Mouse (Mus musculus): ENCODE measurements at regions not wholly inside any gene's neighbourhood (a gene's known extent, or its start where the extent isn't known, plus 50 kb on each side); places are given as distances from the start of the nearest gene placed in this dataset.
"Not testable (repeated sequence)": the region's sequence is repeated elsewhere in the genome, so short reads cannot be mapped to it uniquely, and the experiment has no call there.

DNA sequence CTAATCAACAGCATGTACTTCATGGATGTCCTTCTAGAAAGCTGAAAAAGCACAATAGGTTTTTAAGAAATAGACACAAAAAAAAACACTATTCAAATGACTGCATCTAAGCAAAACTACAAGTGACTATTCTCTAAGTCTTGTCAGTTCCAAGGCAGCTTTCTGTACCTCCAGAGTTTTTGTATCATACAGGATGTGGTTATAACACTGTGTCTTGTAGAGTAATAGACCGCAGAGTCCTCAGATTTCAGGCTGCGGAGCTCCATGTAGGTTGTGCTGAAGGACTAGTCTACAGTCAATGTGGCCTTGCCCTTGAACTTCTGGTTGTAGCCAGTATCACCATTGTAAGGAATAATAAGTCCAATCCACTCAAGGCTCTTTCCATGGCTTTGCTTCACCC lies 1137.7 kb upstream of the Zfp386 start:
- in situ Hi-C loops (cut with MboI, MseI) = loop anchor here (10.0 kb wide), 1 partner anchor 65 kb away; no protein-coding TSS in a partner anchor

DNA sequence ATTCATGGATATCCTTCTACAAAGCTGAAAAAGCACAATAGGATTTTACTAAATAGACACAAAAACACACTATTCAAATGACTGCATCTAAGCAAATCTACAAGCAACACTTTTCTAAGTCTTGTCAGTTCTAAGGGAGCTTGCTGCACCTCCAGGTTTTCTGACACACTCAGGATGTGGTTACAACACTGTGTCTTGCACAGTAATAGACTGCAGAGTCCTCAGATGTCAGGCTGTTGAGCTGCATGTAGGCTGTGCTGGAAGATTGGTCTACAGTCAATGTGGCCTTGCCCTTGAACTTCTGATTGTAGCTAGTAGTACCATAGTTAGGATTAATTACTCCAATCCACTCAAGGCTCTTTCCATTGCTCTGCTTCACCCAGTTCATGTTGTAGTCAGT lies 1133.1 kb upstream of the Zfp386 start:
- in situ Hi-C loops (cut with MboI, MseI) = not testable (repeated sequence)

- in situ Hi-C loops (cut with MboI, MseI) = no loop called here
These were observed 1119.8 kb upstream of the Zfp386 start for GRCm38 (mm10) chr12:114927691-114928090.

DNA sequence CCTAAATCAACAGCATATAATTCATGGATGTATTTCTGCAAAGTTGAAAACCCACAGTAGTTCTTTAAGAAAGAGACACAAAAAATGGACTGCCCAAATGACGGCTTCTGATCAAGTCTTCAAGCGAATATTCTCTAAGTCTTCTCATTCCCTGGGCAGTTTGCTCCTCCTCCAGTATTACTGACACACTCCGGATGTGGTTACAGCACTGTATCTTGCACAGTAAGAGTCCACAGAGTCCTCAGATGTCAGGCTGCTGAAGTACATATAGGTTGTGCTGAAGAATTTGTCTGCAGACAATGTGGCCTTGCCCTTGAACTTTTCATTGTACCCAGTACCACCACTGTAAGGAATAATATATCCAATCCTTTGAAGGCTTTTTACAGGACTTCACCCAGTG lies 1115.4 kb upstream of the Zfp386 start:
- in situ Hi-C loops (cut with MboI, MseI) = no loop called here

DNA sequence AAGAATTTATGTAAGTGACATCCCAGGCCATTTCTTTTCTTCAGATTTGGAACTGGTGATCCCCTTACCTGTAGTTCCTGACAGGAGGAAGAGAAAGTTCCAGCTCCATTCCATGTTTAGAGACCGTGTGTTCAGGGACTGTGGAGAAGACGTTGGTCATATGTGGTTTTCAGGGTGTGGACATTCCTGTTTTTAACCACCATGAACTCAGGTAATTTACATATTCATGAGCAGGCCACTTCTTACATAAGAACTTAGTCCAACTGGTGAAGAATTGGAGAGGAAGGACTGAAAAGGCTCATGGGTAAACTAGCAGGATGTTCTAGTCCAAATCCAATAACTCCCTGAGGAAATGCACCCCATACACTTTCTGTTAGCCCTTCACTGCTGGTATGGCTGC lies 1114.9 kb upstream of the Zfp386 start:
- in situ Hi-C loops (cut with MboI, MseI) = no loop called here

DNA sequence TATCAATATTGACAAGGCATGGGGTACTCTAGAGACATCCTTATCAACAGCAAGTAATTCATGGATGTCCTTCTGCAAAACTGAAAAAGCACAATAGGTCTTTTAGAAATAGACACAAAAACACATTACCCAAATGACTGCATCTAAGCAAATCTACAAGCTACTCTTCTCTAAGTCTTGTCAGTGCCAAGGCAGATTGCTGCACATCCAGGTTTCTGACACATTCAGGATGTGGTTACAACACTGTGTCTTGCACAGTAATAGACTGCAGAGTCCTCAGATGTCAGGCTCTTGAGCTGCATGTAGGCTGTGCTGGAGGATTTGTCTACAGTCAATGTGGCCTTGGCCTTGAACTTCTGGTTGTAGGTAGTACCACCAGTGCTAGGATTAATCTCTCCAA lies 1110.7 kb upstream of the Zfp386 start:
- in situ Hi-C loops (cut with MboI, MseI) = not testable (repeated sequence)

- in situ Hi-C loops (cut with MboI, MseI) = no loop called here
These were observed 1107.9 kb upstream of the Zfp386 start for GRCm38 (mm10) chr12:114939576-114939975.

GRCm38 (mm10) chr12:114962105-114962504 lies 1085.4 kb upstream of the Zfp386 start:
- in situ Hi-C loops (cut with MboI, MseI) = no loop called here

GRCm38 (mm10) chr12:114964251-114964650 lies 1083.3 kb upstream of the Zfp386 start:
- in situ Hi-C loops (cut with MboI, MseI) = not testable (repeated sequence)

DNA sequence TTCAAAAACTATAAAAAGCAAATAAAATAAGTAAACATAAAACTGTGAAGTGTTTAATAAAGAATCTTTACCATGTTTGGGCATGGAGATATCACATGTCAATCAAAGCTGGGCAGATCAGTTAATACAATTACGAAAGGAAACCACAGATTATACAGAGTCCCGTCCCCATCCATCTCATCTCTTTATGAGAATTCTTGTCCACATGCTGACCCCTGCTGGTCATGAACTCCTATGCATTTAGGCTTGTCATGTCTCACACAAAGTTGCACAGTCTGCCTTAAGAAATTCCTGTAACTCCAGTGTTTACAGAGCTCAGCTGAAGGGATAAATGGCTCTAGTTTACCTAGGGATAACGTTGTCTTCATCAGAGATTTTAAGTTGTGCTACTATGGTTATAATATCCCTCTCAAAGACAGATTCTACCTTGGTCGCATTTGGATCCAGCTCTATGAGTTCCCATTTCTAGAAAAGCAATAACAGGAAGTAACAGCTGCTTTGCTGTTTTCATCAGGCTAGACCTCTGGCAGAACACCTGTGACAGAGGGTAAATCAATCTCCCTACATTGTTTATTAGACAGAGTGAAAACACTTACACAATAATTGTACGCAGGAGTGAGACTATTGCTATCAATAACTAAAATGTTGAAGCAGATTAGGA lies 1065.9 kb upstream of the Zfp386 start:
- in situ Hi-C loops (cut with MboI, MseI) = no loop called here

DNA sequence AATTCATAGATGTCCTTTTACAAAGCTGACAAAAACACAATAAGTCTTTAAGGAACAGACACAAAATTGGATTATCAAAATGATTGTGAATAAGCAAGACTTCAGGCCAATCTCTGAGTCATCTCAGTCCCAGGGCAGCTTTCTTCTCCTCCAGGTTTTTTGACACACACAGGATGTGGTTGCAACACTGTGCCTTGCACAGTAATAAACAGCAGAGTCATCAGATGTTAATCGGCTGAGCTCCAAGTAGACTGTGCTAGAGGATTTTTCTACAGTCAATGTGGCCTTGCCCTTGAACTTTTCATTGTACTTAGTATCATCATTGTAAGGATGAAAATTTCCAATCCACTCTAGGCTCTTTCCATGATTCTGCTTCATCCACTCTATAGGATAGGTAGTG lies 1056.6 kb upstream of the Zfp386 start:
- in situ Hi-C loops (cut with MboI, MseI) = no loop called here

DNA sequence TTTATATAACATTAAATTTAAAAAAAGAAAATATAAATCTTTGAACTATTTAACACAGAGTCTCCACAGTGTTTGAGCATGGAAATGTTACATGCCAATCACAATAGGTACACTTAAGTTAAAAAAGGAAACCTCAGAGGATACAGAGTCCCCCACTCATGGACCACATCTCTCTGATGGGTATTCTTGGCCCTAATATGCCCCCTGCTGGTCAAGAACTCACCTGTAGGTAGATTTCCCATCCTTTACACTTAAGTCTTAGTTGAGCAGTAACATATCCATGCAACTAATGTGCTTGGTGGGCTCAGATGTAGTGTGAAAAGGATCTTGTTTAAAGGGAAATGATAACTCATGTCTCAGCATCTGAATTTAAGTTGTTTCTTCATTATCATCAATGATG lies 1050.7 kb upstream of the Zfp386 start:
- in situ Hi-C loops (cut with MboI, MseI) = no loop called here

GRCm38 (mm10) chr12:115003118-115003517 lies 1044.4 kb upstream of the Zfp386 start:
- in situ Hi-C loops (cut with MboI, MseI) = no loop called here

- in situ Hi-C loops (cut with MboI, MseI) = no loop called here
These were observed 1039.1 kb upstream of the Zfp386 start for GRCm38 (mm10) chr12:115008434-115008833.

DNA sequence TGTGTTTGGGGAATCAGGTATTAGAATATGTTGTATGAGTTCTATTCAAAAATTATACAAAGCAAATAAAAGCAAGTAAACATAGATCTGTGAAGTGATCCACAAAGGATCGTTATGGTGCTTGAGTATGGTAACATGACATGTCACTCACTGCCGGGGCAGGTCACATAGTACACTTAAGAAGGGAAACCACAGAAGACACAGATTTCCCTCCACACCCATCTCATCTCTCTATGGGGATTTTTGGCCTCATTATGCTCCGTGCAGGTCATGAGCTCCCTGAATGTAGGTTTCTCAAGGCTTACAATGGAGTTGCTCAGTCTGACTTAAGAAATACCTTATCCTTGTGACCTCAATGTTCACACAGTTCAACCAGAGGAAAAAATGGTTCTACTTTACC lies 1034.8 kb upstream of the Zfp386 start:
- in situ Hi-C loops (cut with MboI, MseI) = no loop called here

DNA sequence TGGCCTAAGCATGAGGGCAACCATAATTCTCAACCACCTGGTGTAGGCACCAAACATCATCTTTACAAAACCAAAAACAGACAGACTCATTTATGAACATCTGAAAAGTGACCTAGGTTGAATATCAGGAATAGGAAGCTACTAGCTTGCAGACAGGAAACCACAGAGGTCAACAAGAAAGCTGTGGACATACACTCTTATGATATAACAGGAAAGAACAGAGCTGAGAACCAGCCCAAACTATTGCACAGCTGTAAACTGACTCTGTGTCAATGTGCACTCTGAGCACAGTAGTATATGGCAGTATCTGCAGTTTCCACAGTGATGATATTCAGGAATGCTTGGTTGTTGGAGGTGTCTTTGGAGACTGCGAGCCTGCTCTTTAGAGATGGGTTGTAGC lies 1023.8 kb upstream of the Zfp386 start:
- in situ Hi-C loops (cut with MboI, MseI) = no loop called here

GRCm38 (mm10) chr12:115034438-115035129 lies 1012.9 kb upstream of the Zfp386 start:
- in situ Hi-C loops (cut with MboI, MseI) = no loop called here

DNA sequence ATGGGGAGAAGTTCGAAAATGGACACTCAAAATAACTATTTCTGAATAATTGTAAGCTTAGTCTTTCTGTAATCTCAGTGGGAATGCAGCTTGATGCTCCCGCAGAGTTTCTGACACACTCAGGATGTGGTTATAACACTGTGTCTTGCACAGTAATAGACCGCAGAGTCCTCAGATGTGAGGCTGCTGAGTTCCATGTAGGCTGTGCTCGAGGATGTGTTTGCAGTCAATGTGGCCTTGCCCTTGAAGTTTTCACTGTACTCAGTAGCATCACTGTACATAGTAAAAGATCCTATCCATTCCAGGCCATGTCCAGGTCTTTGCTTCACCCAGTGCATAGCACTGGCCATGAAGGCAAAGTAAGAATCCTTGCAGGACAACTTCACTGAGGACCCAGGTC lies 992.4 kb upstream of the Zfp386 start:
- in situ Hi-C loops (cut with MboI, MseI) = no loop called here

DNA sequence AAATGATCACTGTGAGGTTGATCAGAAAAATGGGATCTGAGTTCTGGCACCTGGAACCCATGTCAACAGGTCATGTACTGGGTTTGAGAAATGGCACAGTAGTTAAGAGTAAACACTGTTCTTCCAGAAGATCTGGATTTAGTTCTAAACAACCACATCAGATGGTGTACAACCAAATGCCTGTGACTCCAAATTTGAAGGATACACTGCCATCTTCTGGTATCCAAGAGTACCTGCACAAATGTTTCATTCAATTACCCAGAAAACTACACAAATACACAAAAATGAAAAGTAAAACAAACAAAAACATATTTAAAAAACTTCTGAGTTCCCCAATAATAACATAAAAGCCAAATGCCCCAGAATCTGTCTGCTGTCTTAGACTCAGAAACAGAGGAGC lies 987.6 kb upstream of the Zfp386 start:
- in situ Hi-C loops (cut with MboI, MseI) = not testable (repeated sequence)

GRCm38 (mm10) chr12:115067251-115067650 lies 980.3 kb upstream of the Zfp386 start:
- in situ Hi-C loops (cut with MboI, MseI) = no loop called here

DNA sequence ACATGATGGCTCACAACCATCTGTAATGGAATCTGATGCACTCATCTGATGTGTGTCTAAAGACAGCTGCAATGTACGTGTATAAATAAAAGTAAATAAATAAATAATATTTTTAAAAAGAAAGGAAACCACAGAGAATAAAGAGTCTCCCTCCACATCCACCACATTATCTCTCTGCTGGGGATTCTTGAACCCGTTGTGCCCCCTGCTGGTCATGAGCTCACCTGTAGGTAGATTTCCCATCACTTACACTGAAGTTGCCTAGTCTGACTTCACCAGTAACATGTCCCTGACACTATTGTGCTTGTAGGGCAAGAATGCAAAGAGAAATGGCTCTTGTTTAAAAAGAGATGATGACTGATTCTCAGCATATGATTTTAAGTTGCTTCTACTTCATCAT lies 956.1 kb upstream of the Zfp386 start:
- in situ Hi-C loops (cut with MboI, MseI) = not testable (repeated sequence)

GRCm38 (mm10) chr12:115109742-115110141 lies 937.8 kb upstream of the Zfp386 start:
- in situ Hi-C loops (cut with MboI, MseI) = no loop called here

DNA sequence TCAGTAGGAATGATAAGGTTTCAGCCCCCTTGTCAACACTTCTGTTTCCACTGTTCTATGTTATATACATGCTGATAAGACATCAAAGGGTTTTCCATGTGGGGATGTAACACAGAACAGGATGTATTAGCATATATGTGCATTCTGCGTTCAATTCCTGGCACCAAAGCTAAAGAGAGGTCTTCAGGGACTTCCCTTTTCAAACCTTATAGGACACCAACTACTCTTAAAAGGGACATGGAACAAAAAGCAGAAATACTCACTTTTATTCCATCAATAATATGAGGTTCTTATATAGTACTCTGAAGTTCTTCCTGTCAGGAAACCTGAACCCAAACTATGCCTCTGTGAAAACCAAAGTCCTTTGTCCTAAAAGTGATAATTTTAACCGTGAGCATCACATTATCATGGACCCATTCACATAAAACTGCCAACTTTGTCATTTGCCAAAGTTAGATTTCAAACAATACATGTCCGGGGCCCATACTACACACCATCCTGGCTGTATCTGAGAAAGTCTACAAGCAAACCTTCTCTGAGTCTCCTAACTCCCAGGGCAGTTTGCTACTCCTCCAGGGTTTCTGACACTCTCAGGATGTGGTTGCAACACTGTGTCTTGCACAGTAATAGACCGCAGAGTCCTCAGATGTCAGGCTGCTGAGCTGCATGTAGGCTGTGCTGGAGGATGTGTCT lies 928.2 kb upstream of the Zfp386 start:
- in situ Hi-C loops (cut with MboI, MseI) = not testable (repeated sequence)
